Mouse (Mus musculus): ENCODE measurements around the gene Vat1l. TPM values are rescaled to one million over a fixed set of nuclear protein-coding genes. Genes with fewer than 3 reads are reported as not detected.

Gene Vat1l
- polyA plus RNA-seq, 1 experiment from 2014 or later = 41.3 TPM

DNA sequence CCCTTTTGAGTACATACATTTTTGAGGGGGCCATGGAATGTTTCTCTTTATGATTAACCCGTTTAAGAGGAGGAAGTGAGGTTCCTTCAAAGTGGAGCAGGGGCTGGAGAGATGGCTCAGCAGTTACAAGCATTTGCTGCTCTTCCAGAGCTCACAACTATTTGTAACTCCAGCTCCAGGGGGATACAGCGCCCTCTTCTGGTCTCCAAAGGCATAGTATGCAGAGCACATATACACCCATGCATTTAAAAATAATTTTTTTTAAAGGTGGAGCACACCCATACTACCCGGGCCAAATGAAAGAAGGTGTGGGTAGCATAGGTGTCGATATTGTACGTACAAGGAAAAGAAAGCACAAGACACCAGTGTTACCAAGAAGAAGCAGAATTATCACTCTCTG, 157.8 kb downstream of the Vat1l start:
- no peak overlapping the region for H3K4me2 ChIP-seq (ENCODE audit: low read length)
- H3K4me1 ChIP-seq (replicated peaks; ENCODE audit: control insufficient read depth, insufficient read depth, low read length) = no peaks in the 10 kb centered on the region
- WGBS = 67% methylated on average over 5 of the region's 5 CpGs
- no peaks in the 10 kb centered on the region for H3K27me3 ChIP-seq (replicated peaks; ENCODE audit: control insufficient read depth, insufficient read depth, low read length)
- no peak overlapping the region for H3K4me3 ChIP-seq (replicated peaks; ENCODE audit: low read length)
- ATAC-seq = no peak
- H3K9ac ChIP-seq (replicated peaks; ENCODE audit: low read depth, low read length) = no peak overlapping the region
- H3K36me3 ChIP-seq (ENCODE audit: control insufficient read depth, insufficient read depth) = no peaks in the 10 kb centered on the region
- H3K9me3 ChIP-seq (ENCODE audit: control insufficient read depth, low read length) = no peaks in the 10 kb centered on the region
- H3K27ac ChIP-seq (ENCODE audit: low read length) = no peak overlapping the region

DNA sequence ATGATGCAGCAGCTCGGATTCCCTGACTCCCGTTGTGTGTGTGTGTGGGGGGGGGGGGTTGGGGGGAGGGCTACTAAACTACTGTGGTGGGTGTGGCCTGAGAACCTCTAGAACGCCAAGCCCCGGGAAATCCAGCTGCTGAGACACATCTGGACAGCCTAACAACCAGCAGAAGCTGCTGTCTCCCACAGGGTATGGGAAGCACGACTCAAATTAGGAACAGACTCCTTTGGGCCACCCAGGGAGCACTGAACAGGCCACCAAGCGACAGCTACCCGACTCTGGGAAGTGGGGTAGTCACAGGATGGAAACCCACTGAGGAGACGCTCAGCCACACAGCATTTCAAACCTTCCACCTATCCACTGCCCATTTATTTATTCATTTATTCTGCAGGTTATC, 158.2 kb downstream of the Vat1l start:
- H3K4me2 ChIP-seq (ENCODE audit: low read length) = no peak overlapping the region
- no peaks in the 10 kb centered on the region for H3K36me3 ChIP-seq (ENCODE audit: control insufficient read depth, insufficient read depth)
- H3K27ac ChIP-seq (ENCODE audit: low read length) = no peak overlapping the region
- no peak overlapping the region for H3K9ac ChIP-seq (replicated peaks; ENCODE audit: low read depth, low read length)
- ATAC-seq = no peak
- 78% methylated on average over 8 of the region's 8 CpGs for WGBS
- H3K27me3 ChIP-seq (replicated peaks; ENCODE audit: control insufficient read depth, insufficient read depth, low read length) = no peaks in the 10 kb centered on the region
- no peaks in the 10 kb centered on the region for H3K4me1 ChIP-seq (replicated peaks; ENCODE audit: control insufficient read depth, insufficient read depth, low read length)
- no peak overlapping the region for H3K4me3 ChIP-seq (replicated peaks; ENCODE audit: low read length)
- no peaks in the 10 kb centered on the region for H3K9me3 ChIP-seq (ENCODE audit: control insufficient read depth, low read length)

DNA sequence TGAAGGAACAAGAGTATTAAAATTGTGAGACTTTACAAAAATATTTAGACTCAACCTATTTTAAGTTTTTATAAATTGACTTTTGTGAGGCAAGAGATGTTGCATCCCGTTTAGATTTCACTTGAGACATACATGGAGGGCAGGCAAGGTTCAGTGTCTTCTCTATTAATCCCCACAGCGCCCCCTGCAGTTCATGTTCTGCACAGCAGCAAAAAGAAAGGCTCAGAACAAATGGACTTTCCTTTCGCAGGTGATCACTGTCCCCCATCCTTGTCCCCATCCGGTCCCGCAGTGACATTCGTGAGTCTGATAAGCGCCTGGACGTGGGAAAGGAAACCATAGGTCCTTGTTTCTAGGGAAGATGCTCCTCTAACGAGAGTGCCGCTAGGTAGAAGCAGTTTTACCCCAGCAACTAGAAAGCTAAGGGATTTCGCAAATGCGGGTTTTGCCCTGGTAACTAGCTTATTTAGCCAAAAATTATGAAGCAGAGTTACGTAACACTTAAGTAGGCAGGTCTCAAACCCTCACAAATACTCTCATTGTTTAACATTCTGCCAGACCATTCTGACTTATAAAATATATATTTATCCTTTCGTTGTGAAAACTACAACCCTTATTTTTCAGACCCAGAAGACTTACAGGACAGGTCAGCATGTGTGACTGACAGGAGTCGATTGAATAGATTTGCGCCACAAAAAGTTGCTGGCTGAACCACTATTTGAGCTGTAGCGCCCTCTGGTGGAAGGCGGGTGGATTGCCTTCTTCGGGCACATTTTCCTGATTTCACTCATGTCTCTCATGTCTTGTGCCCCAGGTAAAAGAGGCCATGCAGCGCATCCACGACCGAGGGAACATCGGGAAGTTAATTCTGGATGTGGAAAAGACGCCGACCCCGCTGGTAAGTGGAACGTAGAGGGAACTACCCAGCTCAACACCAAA, 163.9 kb downstream of the Vat1l start:
- no peaks in the 10 kb centered on the region for H3K36me3 ChIP-seq (ENCODE audit: control insufficient read depth, insufficient read depth)
- no peak overlapping the region for H3K9ac ChIP-seq (replicated peaks; ENCODE audit: low read depth, low read length)
- H3K4me2 ChIP-seq (ENCODE audit: low read length) = peak overlapping the region; percentile 20; the same call in 1 of the 2 replicates
- H3K9me3 ChIP-seq (ENCODE audit: control insufficient read depth, low read length) = no peaks in the 10 kb centered on the region
- ATAC-seq = no peak
- H3K27me3 ChIP-seq (replicated peaks; ENCODE audit: control insufficient read depth, insufficient read depth, low read length) = no peaks in the 10 kb centered on the region
- 32% methylated on average over 27 of the region's 27 CpGs for WGBS
- H3K4me3 ChIP-seq (replicated peaks; ENCODE audit: low read length) = no peak overlapping the region
- peaks cover 3% of the 10 kb centered on the region for H3K4me1 ChIP-seq (replicated peaks; ENCODE audit: control insufficient read depth, insufficient read depth, low read length)
- no peak overlapping the region for H3K27ac ChIP-seq (ENCODE audit: low read length)

DNA sequence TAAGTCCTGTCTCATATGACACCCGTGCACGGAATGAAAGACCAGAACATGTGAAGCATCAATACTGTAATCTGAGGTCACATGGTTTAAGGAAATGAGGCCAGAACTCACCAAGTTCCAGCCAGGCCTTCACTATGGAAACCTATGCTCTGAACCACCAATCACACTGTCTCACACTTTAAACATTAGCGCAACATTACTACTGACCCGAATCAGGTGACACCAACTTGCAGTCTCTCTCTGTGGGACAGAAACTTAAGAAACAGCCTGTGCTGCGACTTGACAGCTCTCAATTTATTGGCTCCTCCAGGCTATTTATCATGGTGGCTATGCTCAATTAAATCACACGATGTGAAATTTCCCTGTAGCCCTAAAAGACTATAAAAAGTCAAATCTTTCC, 169.0 kb downstream of the Vat1l start:
- H3K4me1 ChIP-seq (replicated peaks; ENCODE audit: control insufficient read depth, insufficient read depth, low read length) = no peaks in the 10 kb centered on the region
- ATAC-seq = no peak
- no peak overlapping the region for H3K27ac ChIP-seq (ENCODE audit: low read length)
- H3K9me3 ChIP-seq (ENCODE audit: control insufficient read depth, low read length) = no peaks in the 10 kb centered on the region
- H3K9ac ChIP-seq (replicated peaks; ENCODE audit: low read depth, low read length) = no peak overlapping the region
- no peak overlapping the region for H3K4me3 ChIP-seq (replicated peaks; ENCODE audit: low read length)
- H3K4me2 ChIP-seq (ENCODE audit: low read length) = no peak overlapping the region
- H3K36me3 ChIP-seq (ENCODE audit: control insufficient read depth, insufficient read depth) = no peaks in the 10 kb centered on the region
- WGBS = 91% methylated on average over 6 of the region's 6 CpGs
- H3K27me3 ChIP-seq (replicated peaks; ENCODE audit: control insufficient read depth, insufficient read depth, low read length) = no peaks in the 10 kb centered on the region

DNA sequence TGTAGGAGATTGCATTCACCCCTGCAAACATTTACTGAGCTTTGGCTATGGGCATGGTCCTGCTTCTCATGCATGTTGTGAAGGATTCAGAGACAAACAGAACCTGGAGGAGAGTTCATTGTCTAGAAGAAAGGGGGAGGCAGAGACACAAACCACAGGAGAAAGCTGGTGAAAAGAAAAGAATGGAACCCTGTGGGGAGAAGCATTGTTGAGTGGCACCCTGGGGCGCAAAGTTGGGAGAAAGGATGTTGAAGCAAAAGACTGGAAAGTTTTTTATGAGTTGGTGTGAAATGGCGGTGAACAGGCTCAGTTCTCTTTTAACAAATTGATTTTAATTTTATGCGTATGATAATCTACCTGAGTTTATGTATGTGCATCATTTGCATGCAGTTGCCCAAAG, 178.8 kb downstream of the Vat1l start:
- WGBS = 70% methylated on average over 3 of the region's 3 CpGs
- Histone ChIP-seq H3K4me2 (ENCODE audit: low read length) (no peak overlapping the region), H3K36me3 (ENCODE audit: control insufficient read depth, insufficient read depth) (no peaks in the 10 kb centered on the region), H3K9me3 (ENCODE audit: control insufficient read depth, low read length) (no peaks in the 10 kb centered on the region), H3K4me1 (replicated peaks; ENCODE audit: control insufficient read depth, insufficient read depth, low read length) (no peaks in the 10 kb centered on the region), H3K27me3 (replicated peaks; ENCODE audit: control insufficient read depth, insufficient read depth, low read length) (no peaks in the 10 kb centered on the region), H3K9ac (replicated peaks; ENCODE audit: low read depth, low read length) (no peak overlapping the region), H3K27ac (ENCODE audit: low read length) (no peak overlapping the region), H3K4me3 (replicated peaks; ENCODE audit: low read length) (no peak overlapping the region)
- ATAC-seq = no peak

DNA sequence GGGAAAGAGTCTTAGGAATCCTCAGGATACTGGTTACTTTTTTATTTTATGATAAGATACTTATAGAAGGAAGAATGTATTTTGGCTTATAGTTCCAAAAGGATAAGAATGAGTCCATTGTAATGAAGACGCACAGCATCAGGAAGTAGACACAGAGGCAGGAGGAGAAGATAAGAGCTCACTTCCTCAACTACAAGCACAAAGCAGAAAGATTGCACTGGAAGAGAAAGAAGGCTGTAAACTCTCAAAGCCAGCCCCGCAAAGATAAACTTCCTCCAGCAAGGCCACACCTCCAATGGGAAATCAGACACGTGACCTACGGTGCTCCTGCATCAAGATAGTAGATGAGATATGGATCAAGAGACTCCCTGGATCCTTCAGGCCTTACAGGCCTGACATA, 182.1 kb downstream of the Vat1l start:
- no peak for ATAC-seq
- Histone ChIP-seq H3K4me3 (replicated peaks; ENCODE audit: low read length) (no peak overlapping the region), H3K4me2 (ENCODE audit: low read length) (no peak overlapping the region), H3K9me3 (ENCODE audit: control insufficient read depth, low read length) (no peaks in the 10 kb centered on the region), H3K27ac (ENCODE audit: low read length) (no peak overlapping the region), H3K36me3 (ENCODE audit: control insufficient read depth, insufficient read depth) (no peaks in the 10 kb centered on the region), H3K9ac (replicated peaks; ENCODE audit: low read depth, low read length) (no peak overlapping the region), H3K4me1 (replicated peaks; ENCODE audit: control insufficient read depth, insufficient read depth, low read length) (no peaks in the 10 kb centered on the region), H3K27me3 (replicated peaks; ENCODE audit: control insufficient read depth, insufficient read depth, low read length) (no peaks in the 10 kb centered on the region)
- 89% methylated on average over 4 of the region's 4 CpGs for WGBS

DNA sequence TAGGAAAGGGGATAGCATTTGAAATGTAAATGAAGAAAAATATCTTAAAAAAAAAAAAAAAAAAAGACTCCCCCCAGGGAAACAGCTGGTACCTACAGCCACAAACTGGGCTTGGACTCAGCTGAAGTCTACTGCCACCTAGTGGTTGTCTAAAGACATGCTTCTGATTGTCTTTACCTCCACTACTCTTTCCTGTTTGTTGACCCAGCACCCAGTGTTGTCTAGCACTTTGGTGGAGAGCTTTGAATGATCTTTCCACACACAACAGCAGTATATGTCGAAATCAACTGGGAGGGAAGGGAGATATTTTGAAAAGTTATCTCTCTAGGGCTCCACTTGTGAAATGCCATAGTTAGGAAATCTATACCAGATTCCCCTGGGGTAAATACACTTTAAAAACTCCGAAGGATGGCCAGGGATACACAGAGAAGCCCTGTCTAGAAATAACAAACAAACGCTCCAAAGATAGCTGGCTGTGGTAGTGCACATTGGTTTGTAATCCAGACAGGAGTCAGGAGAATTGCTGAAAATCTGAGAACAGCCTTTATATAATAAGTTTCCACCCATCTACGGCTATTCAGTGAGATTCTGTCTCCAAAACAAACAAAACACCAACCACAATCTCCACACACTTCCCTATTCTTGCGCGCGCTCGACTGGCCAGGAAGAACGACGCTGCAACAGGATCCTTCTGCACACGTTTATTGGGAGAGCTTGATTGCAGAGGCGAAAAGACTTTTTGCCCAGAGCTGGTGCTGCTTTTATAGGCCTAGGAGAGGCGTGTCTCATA, 185.2 kb downstream of the Vat1l start:
- no peak for ATAC-seq
- no peaks in the 10 kb centered on the region for H3K4me1 ChIP-seq (replicated peaks; ENCODE audit: control insufficient read depth, insufficient read depth, low read length)
- H3K27ac ChIP-seq (ENCODE audit: low read length) = no peak overlapping the region
- H3K36me3 ChIP-seq (ENCODE audit: control insufficient read depth, insufficient read depth) = no peaks in the 10 kb centered on the region
- H3K4me3 ChIP-seq (replicated peaks; ENCODE audit: low read length) = no peak overlapping the region
- no peak overlapping the region for H3K4me2 ChIP-seq (ENCODE audit: low read length)
- H3K27me3 ChIP-seq (replicated peaks; ENCODE audit: control insufficient read depth, insufficient read depth, low read length) = no peaks in the 10 kb centered on the region
- no peak overlapping the region for H3K9ac ChIP-seq (replicated peaks; ENCODE audit: low read depth, low read length)
- WGBS = 91% methylated on average over 11 of the region's 13 CpGs
- H3K9me3 ChIP-seq (ENCODE audit: control insufficient read depth, low read length) = no peaks in the 10 kb centered on the region

DNA sequence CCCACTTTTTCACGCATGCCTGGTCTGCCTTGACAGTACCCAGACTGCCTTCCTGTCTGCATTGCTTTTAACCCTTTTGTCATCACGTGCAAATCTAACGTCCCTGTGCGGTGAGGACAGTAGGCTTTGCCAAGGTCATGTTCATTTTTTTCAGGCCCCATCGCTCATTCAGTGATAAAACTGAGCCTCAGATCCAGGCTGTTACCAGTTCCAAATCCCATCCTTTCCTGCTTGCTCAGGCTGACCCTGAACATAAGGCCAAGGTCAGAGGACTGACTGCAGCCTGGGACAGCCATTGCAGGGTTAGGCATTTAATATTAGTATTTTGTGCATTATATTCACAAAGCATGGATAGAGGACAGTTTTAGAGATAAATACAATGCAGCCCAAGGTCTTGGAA, 192.9 kb downstream of the Vat1l start:
- H3K27me3 ChIP-seq (replicated peaks; ENCODE audit: control insufficient read depth, insufficient read depth, low read length) = no peaks in the 10 kb centered on the region
- H3K9ac ChIP-seq (replicated peaks; ENCODE audit: low read depth, low read length) = no peak overlapping the region
- H3K9me3 ChIP-seq (ENCODE audit: control insufficient read depth, low read length) = no peaks in the 10 kb centered on the region
- WGBS = 89% methylated on average over 5 of the region's 5 CpGs
- H3K36me3 ChIP-seq (ENCODE audit: control insufficient read depth, insufficient read depth) = no peaks in the 10 kb centered on the region
- no peak overlapping the region for H3K4me3 ChIP-seq (replicated peaks; ENCODE audit: low read length)
- H3K4me2 ChIP-seq (ENCODE audit: low read length) = no peak overlapping the region
- no peak for ATAC-seq
- H3K27ac ChIP-seq (ENCODE audit: low read length) = no peak overlapping the region
- no peaks in the 10 kb centered on the region for H3K4me1 ChIP-seq (replicated peaks; ENCODE audit: control insufficient read depth, insufficient read depth, low read length)

DNA sequence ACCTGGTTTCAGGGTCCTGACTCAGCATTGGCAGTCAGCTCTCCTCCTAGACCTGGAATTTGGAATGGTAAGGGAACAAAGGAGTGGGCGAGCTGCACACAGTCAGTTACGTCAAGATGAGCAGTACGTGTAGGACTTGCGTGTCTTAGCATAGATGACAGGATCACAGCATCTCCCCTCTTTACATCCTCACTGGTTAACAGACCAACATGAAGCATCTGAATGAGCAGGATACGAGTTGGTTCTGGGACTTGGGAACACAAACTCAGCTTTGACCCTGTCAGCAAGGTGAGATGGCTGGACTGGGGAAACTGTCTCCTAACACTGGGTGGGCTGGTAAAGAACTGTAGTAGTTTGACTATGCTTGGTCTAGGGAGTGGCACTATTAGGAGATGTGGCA, 193.9 kb downstream of the Vat1l start:
- no peak for ATAC-seq
- 97% methylated on average over 5 of the region's 5 CpGs for WGBS
- Histone ChIP-seq H3K4me3 (replicated peaks; ENCODE audit: low read length) (no peak overlapping the region), H3K36me3 (ENCODE audit: control insufficient read depth, insufficient read depth) (no peaks in the 10 kb centered on the region), H3K27ac (ENCODE audit: low read length) (no peak overlapping the region), H3K9me3 (ENCODE audit: control insufficient read depth, low read length) (no peaks in the 10 kb centered on the region), H3K4me1 (replicated peaks; ENCODE audit: control insufficient read depth, insufficient read depth, low read length) (no peaks in the 10 kb centered on the region), H3K9ac (replicated peaks; ENCODE audit: low read depth, low read length) (no peak overlapping the region), H3K4me2 (ENCODE audit: low read length) (no peak overlapping the region), H3K27me3 (replicated peaks; ENCODE audit: control insufficient read depth, insufficient read depth, low read length) (no peaks in the 10 kb centered on the region)

Data from forebrain, embryonic 16.5 days (tissue).